Mouse (Mus musculus): ENCODE measurements around the gene Gm17334.
A peak's percentile ranks its signal among the peaks of the same experiment; 100 is the strongest.

Gene Gm17334

GRCm38 (mm10) chr11:53797386-53797920 lies 24.5 kb upstream of the Gm17334 start:
- DNase-seq (ENCODE audit: low spot score in 2 of 2): no peak

GRCm38 (mm10) chr11:53796409-53797151 lies 23.6 kb upstream of the Gm17334 start:
- peak in 1 of 2 experiments; percentile 31 for DNase-seq (ENCODE audit: low spot score in 2 of 2)

GRCm38 (mm10) chr11:53795813-53796212 lies 22.8 kb upstream of the Gm17334 start:
- DNase-seq (ENCODE audit: low spot score in 2 of 2): no peak

- no peak for DNase-seq (ENCODE audit: low spot score in 2 of 2)
Observed at GRCm38 (mm10) chr11:53794671-53795557, 21.9 kb upstream of the Gm17334 start.

GRCm38 (mm10) chr11:53794015-53794414 lies 21.0 kb upstream of the Gm17334 start:
- no peak for DNase-seq (ENCODE audit: low spot score in 2 of 2)

- no peak for DNase-seq (ENCODE audit: low spot score in 2 of 2)
Observed at GRCm38 (mm10) chr11:53792986-53793385, 20.0 kb upstream of the Gm17334 start.

- DNase-seq (ENCODE audit: low spot score in 2 of 2): no peak
Observed at GRCm38 (mm10) chr11:53789277-53789676, 16.3 kb upstream of the Gm17334 start.

- DNase-seq (ENCODE audit: low spot score in 2 of 2): no peak
Observed at GRCm38 (mm10) chr11:53788196-53788595, 15.2 kb upstream of the Gm17334 start.

GRCm38 (mm10) chr11:53786058-53787031 lies 13.4 kb upstream of the Gm17334 start:
- no peak for DNase-seq (ENCODE audit: low spot score in 2 of 2)

- DNase-seq (ENCODE audit: low spot score in 2 of 2): no peak
Observed at GRCm38 (mm10) chr11:53785311-53785936, 12.4 kb upstream of the Gm17334 start.

GRCm38 (mm10) chr11:53783288-53783687 lies 10.3 kb upstream of the Gm17334 start:
- DNase-seq (ENCODE audit: low spot score in 2 of 2): no peak

GRCm38 (mm10) chr11:53781964-53782363 lies 9.0 kb upstream of the Gm17334 start:
- DNase-seq (ENCODE audit: low spot score in 2 of 2): no peak

- DNase-seq (ENCODE audit: low spot score in 2 of 2): no peak
Observed at GRCm38 (mm10) chr11:53781201-53781775, 8.3 kb upstream of the Gm17334 start.

GRCm38 (mm10) chr11:53780262-53780661 lies 7.3 kb upstream of the Gm17334 start:
- no peak for DNase-seq (ENCODE audit: low spot score in 2 of 2)

- no peak for DNase-seq (ENCODE audit: low spot score in 2 of 2)
Observed at GRCm38 (mm10) chr11:53779808-53780207, 6.8 kb upstream of the Gm17334 start.

- DNase-seq (ENCODE audit: low spot score in 2 of 2): no peak
Observed at GRCm38 (mm10) chr11:53778455-53778854, 5.5 kb upstream of the Gm17334 start.

- no peak for DNase-seq (ENCODE audit: low spot score in 2 of 2)
Observed at GRCm38 (mm10) chr11:53777736-53778135, 4.7 kb upstream of the Gm17334 start.

GRCm38 (mm10) chr11:53774659-53775255 lies 1.8 kb upstream of the Gm17334 start:
- no peak for DNase-seq (ENCODE audit: low spot score in 2 of 2)

- DNase-seq (ENCODE audit: low spot score in 2 of 2): no peak
Observed at GRCm38 (mm10) chr11:53773641-53774360, 814 bp upstream of the Gm17334 start.

All from urinary bladder, postnatal 4 days (tissue).